Mouse (Mus musculus) CH12F3 (cell line): ENCODE results near the gene Astn2.

Experiments
- in situ Hi-C: fragments of 300-500 bp; cut with MboI; formaldehyde crosslinking; loops from 2 replicates; pipeline ENCODE4 v1.14.3; 2020; ENCODE audit warnings: low sequenced_read_pairs

The Astn2 gene

DNA sequence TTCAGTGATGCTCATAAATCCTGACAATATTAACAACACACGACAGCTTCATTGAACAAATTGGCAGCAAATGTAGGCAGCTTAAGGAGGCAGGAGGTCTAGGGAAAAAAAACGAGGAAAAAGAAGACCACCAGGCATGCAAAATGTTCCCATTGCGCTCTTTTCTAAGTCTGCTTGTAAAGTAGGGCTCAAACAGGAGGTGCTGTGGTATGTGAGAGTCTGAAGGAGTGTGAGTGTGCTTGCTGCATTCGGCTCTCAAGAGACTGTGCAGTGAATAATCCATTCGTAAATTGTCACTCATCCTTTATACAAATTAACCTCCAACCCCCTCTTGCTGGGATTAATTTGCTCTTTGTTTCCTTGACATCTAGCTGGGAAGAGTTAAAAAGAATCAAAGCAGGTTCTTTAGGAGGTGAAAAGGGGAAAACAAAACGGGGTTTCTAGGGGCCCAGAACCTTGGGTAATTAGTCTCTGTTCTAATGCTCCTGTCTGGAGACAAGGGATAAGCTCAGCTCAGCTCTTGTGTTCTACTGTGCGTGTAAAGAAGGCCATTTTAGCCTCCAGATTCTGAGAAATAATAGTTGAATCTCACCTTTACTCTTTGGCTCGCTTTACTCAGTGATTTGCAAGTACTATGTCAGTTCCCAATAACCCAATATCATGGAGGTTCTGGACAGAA, 89.5 kb downstream of the Astn2 start:
- in situ Hi-C loops = no loop called here

GRCm38 (mm10) chr4:66312733-66313132, 91.7 kb downstream of the Astn2 start:
- in situ Hi-C loops = no loop called here

DNA sequence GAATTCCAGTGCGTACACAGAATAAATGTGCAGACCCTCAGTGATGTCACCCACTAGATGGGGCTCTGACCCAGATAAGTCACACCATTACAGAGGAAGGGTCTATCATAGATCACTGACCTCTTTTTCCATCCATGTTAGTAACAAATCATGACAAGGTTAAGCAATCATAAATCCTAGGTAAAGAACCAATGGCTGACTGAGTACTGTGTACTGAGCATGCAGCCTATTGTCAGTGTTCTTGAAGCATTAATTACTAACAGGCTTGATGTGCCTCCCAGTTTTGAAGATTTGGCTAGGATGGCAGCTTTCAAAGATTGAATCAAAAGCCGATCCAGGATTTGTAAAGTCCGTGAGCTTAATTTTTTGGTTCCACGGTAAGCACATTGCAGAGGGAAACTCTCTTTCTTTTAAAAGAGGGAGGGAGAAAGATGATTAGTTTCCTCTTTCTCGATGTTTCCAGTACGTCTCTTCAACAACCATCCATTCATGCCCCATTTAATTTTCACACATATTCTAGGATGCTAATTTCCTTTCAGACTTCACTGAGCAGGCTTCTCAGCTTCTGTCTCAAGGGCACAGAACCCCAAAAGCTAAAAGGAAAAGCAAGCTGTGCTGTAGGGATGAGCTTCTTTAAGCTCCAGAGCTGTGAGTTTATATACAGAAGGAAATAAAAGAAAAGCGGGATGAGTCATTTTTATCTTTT, 93.9 kb downstream of the Astn2 start:
- in situ Hi-C loops = no loop called here

GRCm38 (mm10) chr4:66306377-66306776, 98.0 kb downstream of the Astn2 start:
- in situ Hi-C loops = no loop called here

- in situ Hi-C loops = no loop called here
These were observed 101.6 kb downstream of the Astn2 start for GRCm38 (mm10) chr4:66302686-66303310.

- in situ Hi-C loops = no loop called here
These were observed 119.4 kb downstream of the Astn2 start for GRCm38 (mm10) chr4:66285034-66285433.

DNA sequence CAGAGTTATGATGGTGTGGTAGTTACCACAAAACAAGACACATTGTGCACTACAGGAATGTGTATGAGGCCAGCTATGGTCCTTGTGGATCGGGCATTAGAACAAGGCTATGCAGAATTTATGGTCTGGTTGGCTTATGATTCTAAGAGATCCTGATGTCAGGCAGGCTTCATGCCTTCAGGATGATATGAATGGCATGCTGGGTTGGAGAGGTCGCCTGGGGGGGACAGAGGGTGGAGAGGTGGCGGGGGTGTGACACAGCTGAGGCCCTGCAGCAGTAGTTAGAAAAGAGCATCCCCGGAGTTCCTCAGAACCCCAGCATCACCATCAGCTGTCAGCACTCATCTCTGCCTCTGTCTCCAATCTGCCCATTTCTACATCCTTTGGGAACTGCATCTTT, 128.3 kb downstream of the Astn2 start:
- in situ Hi-C loops = no loop called here

GRCm38 (mm10) chr4:66271550-66272117, 132.8 kb downstream of the Astn2 start:
- in situ Hi-C loops = no loop called here

GRCm38 (mm10) chr4:66264031-66264430, 140.4 kb downstream of the Astn2 start:
- in situ Hi-C loops = no loop called here

- in situ Hi-C loops = no loop called here
These were observed 143.1 kb downstream of the Astn2 start for GRCm38 (mm10) chr4:66261276-66261675.

DNA sequence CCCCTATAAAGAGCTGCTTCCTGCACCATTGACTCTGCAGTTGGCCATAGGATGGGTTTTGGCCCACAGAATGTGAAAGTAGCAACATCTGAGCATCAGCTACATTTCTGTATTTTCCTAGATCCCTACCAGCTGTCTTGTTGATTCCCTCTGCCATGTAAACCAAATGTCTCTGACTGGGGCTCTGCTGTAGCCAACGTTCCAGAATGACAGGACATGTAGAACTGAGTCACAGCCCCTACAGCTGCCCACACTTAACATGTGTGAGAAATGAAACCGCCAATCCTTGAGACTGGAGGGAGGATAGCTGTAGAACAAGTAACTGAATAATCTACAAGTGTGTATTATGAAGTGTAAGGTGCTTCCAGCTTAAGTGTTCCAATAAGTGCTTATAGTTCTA, 145.5 kb downstream of the Astn2 start:
- in situ Hi-C loops = no loop called here

DNA sequence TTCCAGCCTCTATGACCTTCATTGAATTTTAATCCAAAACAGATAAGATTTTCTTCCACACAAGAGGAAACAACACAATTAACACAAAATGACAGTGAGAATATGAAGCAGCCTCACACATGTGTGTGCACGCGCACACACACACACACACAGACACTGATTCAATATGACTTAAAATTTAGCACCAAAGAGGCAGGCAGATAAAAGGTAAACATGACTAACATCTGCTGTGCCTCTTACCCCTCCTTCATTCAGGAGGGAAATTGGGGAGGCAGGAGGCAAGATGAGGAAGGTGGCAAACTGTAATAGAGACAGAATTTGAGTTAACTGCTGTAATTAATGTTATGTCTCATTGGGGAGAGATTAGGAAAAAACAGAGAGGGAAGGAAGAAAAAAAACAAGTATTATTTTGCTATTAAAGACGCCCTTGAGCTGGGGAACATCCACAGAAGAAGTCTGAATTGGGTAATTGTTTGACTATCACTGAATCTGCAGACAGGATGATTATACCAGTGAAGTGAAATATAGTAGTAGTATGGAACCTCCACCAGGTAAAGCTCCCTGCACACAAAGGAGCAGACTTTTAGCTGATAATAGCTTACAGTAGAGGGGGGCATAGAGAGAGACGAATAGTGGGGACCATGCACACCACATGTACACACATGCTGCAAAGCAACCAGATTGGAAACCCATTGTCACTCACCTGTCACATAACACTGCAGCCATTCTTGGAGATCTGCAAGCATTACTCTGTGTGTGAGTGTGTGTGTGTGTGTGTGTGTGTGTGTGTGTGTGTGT, 149.5 kb downstream of the Astn2 start:
- in situ Hi-C loops = no loop called here

DNA sequence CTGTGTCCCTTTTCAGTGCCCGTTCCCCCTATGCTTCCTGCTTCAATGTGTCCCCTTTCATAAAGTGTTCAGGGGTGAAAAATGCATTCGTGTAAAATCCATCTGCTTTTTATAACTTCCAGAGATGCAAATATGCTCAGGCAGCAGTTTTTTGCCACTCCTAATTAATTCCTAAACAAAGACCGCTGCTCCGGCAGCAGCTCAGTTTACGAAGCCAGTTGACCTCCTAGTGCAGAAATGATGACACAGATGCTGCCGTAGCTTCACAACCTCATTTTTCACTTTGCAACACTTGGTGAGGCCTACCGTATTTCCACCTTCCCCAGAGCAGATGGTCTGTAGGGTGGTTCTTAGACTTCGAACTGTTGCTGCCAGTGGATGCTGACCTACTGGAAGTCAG, 155.9 kb downstream of the Astn2 start:
- in situ Hi-C loops = no loop called here

DNA sequence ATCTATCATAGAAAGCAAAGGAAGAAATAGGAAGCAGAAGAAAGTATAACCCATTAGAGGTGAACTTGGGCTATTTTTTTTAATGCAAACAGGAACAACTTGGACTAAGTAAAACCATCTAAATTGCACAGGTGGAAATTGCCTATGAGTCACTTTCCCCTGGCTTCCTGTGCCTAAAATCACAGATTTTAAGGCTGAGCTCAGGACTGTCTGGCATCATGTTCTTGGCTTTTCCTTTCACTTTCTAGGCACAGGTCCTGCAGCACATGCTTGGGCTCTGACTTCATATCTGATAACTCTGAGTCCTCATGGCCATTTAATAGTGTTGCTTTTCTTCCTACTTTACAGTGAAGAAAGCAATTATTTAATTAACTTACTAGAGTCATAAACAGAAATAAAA, 161.7 kb downstream of the Astn2 start:
- in situ Hi-C loops = no loop called here

GRCm38 (mm10) chr4:66232799-66233198, 171.6 kb downstream of the Astn2 start:
- in situ Hi-C loops = no loop called here

DNA sequence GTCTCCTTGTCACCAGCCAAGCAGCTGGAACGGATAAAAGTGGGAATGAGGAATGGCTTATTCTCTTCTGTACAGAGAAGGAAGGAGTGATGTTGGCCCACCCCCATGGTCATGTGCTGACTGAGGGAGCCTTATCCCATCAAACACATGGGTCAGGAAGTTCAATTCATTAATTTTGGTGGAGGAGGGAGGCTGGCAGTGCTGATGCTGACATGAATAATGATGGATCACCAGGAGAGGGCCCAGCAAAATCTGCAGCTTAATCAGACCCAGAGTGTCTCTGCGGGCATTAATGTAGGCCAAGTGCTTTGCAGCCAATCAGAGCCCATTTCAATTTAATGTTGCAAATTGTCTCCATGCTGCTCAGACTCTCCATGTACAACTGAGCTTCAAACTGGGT, 172.1 kb downstream of the Astn2 start:
- in situ Hi-C loops = no loop called here

GRCm38 (mm10) chr4:66230735-66231134, 173.7 kb downstream of the Astn2 start:
- in situ Hi-C loops = no loop called here

GRCm38 (mm10) chr4:66222602-66223317, 181.7 kb downstream of the Astn2 start:
- in situ Hi-C loops = no loop called here

DNA sequence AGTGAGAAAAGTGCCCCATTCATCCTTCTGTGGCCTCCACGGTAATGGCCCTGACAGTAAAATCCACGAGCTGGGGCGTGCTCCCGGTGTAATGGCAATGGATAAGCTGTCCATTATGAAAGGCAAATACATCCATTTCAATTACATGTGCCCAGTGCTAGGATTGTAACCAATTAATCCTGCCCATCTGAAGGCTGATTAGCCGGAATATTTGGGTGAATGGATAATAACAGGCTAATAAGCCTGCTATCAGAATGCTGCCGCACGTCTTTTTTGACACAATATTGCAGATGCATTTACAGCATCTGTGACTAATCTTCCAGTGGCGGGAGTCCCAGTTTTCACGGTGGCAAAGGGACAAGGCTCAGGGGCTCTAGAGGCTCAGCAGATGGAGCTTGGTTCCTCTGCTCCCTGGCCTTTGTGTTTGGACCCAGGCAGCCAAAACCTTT, 189.2 kb downstream of the Astn2 start:
- in situ Hi-C loops = no loop called here

GRCm38 (mm10) chr4:66189636-66190035, 214.8 kb downstream of the Astn2 start:
- in situ Hi-C loops = no loop called here
